Mouse (Mus musculus) heart, postnatal 0 days (tissue): ENCODE results near the gene Tbxas1. TPM values are rescaled to one million over a fixed set of nuclear protein-coding genes. Genes with fewer than 3 reads are reported as not detected.
A peak's percentile ranks its signal among the peaks of the same experiment; 100 is the strongest.

Source experiments
- ATAC-seq: fragments of 200-750 bp; cut with Nextera tagmentation; 2 replicates; pipeline ENCODE4 v1.8.0; 2017; ENCODE audit warnings: low read depth, moderate number of reproducible peaks, moderate library complexity; ENCODE audit not compliant: insufficient read depth
- DNase-seq: peaks from one replicate; pipeline ENCODE4 v3.0.0-alpha.2; 2016; ENCODE audit warnings: low spot score
- H3K27ac ChIP-seq: fragments of 300-500 bp; sonication (generic); 2 replicates; pipeline ENCODE4 v1.5.1; 2014; ENCODE audit warnings: low read depth, mild to moderate bottlenecking
- H3K27me3 ChIP-seq: fragments of 300-500 bp; sonication (generic); 2 replicates; pipeline ENCODE4 v1.6.1; 2014; ENCODE audit warnings: low read length, mixed read lengths; ENCODE audit not compliant: control insufficient read depth, insufficient read depth
- H3K36me3 ChIP-seq: fragments of 300-500 bp; sonication (generic); replicated peaks from 2 replicates; pipeline ENCODE4 v1.6.1; 2014; ENCODE audit warnings: low read length, mixed read lengths; ENCODE audit not compliant: control insufficient read depth, insufficient read depth
- H3K4me1 ChIP-seq: fragments of 300-500 bp; sonication (generic); 2 replicates; pipeline ENCODE4 v1.6.1; 2014; ENCODE audit warnings: antibody characterized with exemption; ENCODE audit not compliant: control insufficient read depth, insufficient read depth
- H3K4me2 ChIP-seq: fragments of 300-500 bp; sonication (generic); 2 replicates; pipeline ENCODE4 v1.6.1; 2014; ENCODE audit warnings: low read depth, mild to moderate bottlenecking, low read length, moderate library complexity
- H3K4me3 ChIP-seq: fragments of 300-500 bp; sonication (generic); 2 replicates; pipeline ENCODE4 v1.5.1; 2014; ENCODE audit warnings: low read depth, low read length
- H3K9ac ChIP-seq: fragments of 300-500 bp; sonication (generic); replicated peaks from 2 replicates; pipeline ENCODE4 v1.6.1; 2014; ENCODE audit warnings: low read depth, low read length, mixed read lengths
- H3K9me3 ChIP-seq: fragments of 300-500 bp; sonication (generic); replicated peaks from 2 replicates; pipeline ENCODE4 v1.6.1; 2016; ENCODE audit warnings: low read length; ENCODE audit not compliant: control insufficient read depth
- CTCF ChIP-seq: IDR thresholded peaks from 2 replicates; pipeline ENCODE4 v1.5.1; 2016; ENCODE audit warnings: antibody characterized with exemption, control low read depth, low read depth
- EP300 ChIP-seq: IDR thresholded peaks from 2 replicates; pipeline ENCODE4 v1.6.1; 2016; ENCODE audit warnings: antibody characterized with exemption, low read depth
- WGBS: fragments of 180-500 bp; shearing (Covaris S2); extraction: QIAGEN DNeasy Blood & Tissue Kit; methylation state at CpG from one replicate; pipeline ENCODE4 v1.1.7; 2014; 5-methylcytosine and 5-hydroxymethylcytosine counted together
- polyA plus RNA-seq: library from polyadenylated mRNA; unstranded; fragments of >200 nt; fragmentation: Nextera tagmentation; extraction: Ambion mirVana; gene quantifications from 2 replicates; pipeline ENCODE4 v1.2.1, GENCODE M21; 2015
- total RNA-seq: library from RNA; depleted of rRNA; stranded (reverse); fragments of >200 nt; gene quantifications from 2 replicates; pipeline ENCODE4 v1.2.3, GENCODE M21; 2014; ENCODE audit warnings: low replicate concordance

Tbxas1 gene
- total and polyA plus RNA-seq, 2 experiments from 2014 or later: 0.64 to 1.6 TPM

DNA sequence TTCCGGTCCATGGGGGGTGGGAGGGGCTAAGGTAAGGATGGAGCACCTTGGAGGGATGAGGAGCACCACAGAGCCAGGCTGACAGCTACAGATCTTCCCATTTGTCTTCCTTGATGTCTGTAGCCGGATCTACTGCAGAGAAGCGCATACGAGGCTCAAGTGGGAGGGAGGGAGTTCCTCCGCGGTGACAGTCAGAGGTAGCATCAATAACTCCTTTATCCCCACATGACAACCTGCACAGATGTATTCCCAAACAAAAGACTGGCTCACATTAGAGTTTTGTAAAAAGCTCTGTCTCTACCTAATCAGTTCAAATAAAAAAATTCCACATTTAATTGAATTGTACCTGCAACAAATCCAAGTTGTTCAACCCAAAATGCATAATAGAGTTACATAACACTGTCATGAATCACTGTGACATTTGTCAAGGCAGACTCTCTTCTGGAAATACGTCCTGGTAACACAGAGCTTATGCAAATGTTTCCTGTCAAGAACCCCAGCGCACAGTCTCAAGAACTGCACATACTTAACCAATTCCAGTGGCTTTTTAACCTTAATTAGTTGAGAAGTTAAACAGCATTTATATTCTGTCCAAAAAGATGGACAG is 86.3 kb downstream of the Tbxas1 start:
- Histone ChIP-seq H3K9ac (no peak overlapping the region), H3K4me2 (no peak overlapping the region), H3K4me3 (no peak overlapping the region), H3K27me3 (no peaks in the 10 kb centered on the region), H3K36me3 (no peaks in the 10 kb centered on the region), H3K27ac (0 out of 2 replicates have a peak overlapping the region, but pooled peaks have one; percentile 1), H3K4me1 (0 out of 2 replicates have a peak, but pooled peaks cover 9% of the 10 kb centered on the region), H3K9me3 (no peaks in the 10 kb centered on the region)
- WGBS: 61% methylated on average over 8 of the region's 8 CpGs
- no peak for TF ChIP-seq EP300
- TF ChIP-seq CTCF: no peak
- no peak for DNase-seq
- no peak for ATAC-seq

DNA sequence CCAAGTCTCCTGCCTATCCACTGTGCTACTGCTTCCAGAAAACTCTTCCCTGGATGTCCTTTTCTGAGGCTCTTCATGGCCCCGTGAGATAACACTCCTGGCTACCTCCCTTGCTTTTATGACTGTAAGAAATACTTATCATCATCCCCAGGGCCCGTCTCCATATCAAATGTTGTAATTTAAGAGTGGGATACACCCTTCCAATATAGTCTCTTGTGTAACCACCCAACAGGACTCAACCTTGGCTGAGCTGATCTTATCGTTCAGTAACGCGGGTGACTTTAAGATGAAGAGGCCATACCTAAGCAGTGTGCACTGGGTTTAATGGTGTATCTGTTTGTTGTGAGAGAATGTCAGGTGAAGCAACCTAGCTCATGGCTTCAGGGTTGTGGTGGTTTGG is 91.6 kb downstream of the Tbxas1 start:
- 87% methylated on average over 5 of the region's 5 CpGs for WGBS

DNA sequence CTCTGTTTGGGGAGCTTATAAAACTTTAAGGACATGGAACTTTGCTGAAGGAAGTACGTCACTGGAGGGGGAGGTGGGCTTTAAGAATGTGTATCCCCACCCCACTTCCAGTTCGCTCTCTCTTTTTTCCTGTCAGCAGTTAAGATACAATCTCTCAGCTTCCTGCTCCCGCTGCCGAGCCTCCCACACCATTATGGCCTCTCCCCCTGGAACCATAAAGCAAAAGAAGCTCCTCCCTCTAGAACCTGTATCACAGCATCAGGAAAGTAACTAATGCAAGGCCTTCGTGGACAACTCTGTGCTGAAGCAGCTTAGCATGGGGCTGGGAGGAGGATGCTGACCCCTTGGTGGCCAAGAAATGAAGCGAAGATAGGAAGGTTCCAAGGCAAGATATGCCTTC is 92.1 kb downstream of the Tbxas1 start:
- Histone ChIP-seq H3K4me3 (no peak overlapping the region), H3K4me1 (no peaks in the 10 kb centered on the region), H3K9me3 (no peaks in the 10 kb centered on the region), H3K27me3 (no peaks in the 10 kb centered on the region), H3K9ac (no peak overlapping the region), H3K27ac (no peak overlapping the region), H3K4me2 (no peak overlapping the region), H3K36me3 (no peaks in the 10 kb centered on the region)
- TF ChIP-seq EP300 (no peak), CTCF (no peak)
- 55% methylated on average over 6 of the region's 6 CpGs for WGBS
- DNase-seq (no peak), ATAC-seq (no peak)

More for the DNA sequence above, 91.6 kb downstream of the Tbxas1 start:
- no peaks in the 10 kb centered on the region for H3K27me3 ChIP-seq
- no peak overlapping the region for H3K4me3 ChIP-seq
- TF ChIP-seq CTCF (no peak), EP300 (no peak)
- H3K4me2 ChIP-seq: no peak overlapping the region
- H3K9ac ChIP-seq: no peak overlapping the region
- no peaks in the 10 kb centered on the region for H3K9me3 ChIP-seq
- no peaks in the 10 kb centered on the region for H3K36me3 ChIP-seq
- ATAC-seq (no peak), DNase-seq (no peak)
- H3K27ac ChIP-seq: no peak overlapping the region
- no peaks in the 10 kb centered on the region for H3K4me1 ChIP-seq

DNA sequence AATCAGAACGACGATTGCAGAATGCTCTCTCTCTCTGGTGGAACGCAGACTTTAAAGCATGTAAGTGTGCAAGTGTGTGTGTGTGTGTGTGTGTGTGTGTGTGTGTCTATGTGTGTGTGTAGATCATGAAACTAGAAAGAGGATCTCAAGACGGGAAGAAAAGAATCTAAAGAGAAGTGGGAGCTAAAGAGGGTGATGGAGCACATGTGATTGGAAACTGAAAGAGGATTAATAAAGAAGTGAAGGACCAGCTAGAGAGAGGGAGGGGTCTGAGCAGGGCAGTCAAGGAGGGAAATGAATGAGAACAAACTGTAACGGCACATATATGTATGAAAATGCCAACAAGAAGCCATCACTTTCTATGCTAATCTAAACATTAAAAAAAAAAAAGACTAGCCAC is 92.8 kb downstream of the Tbxas1 start:
- Histone ChIP-seq H3K9ac (no peak overlapping the region), H3K4me2 (no peak overlapping the region), H3K4me3 (no peak overlapping the region), H3K4me1 (no peaks in the 10 kb centered on the region), H3K27me3 (no peaks in the 10 kb centered on the region), H3K27ac (no peak overlapping the region), H3K36me3 (no peaks in the 10 kb centered on the region), H3K9me3 (no peaks in the 10 kb centered on the region)
- no peak for ATAC-seq
- TF ChIP-seq CTCF (no peak), EP300 (no peak)
- 85% methylated on average over 5 of the region's 5 CpGs for WGBS
- DNase-seq: no peak

DNA sequence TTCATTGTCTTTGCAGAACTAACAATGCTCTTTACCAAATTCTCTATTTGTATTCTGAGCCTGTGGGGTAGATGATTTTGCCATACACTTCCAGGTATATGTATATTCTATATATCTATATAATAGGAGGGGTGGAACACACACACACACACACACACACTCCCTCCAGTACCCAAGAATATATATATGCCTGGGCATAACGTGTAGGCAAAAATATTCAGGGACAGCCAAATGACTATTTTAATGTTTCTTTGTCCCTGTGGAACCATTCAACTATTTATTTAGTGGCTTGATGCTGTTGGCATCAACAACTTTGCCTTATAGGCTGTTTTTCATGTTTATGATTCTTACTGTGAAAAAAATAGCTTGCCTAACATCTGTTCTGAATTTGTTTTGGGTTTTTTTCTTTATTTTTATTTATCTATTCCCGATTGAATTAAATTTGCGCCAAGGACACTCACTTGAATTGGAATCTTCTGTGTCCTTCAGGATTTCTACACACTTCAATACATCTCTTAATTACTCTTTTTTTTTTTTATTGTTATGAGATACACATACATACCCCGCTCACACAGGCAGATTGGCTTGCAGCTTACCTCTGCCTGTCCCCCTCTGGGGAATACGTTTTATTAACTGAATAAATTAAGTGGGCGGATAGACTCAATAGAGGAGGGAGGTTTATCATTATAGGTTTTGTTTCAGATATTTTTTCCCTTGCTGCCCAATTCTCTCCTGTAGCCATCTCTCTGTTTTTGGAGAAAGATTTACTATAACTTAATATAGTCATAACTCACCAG is 94.9 kb downstream of the Tbxas1 start:
- 82% methylated on average over 6 of the region's 6 CpGs for WGBS
- Histone ChIP-seq H3K4me2 (no peak overlapping the region), H3K4me3 (no peak overlapping the region), H3K9me3 (no peaks in the 10 kb centered on the region), H3K36me3 (no peaks in the 10 kb centered on the region), H3K4me1 (no peaks in the 10 kb centered on the region), H3K27me3 (no peaks in the 10 kb centered on the region), H3K9ac (no peak overlapping the region), H3K27ac (no peak overlapping the region)
- TF ChIP-seq EP300: no peak
- no peak for TF ChIP-seq CTCF
- ATAC-seq (no peak), DNase-seq (no peak)
